Mouse (Mus musculus) limb, embryonic 14.5 days (tissue): ENCODE measurements at regions not wholly inside any gene's neighbourhood (a gene's known extent, or its start where the extent isn't known, plus 50 kb on each side); places are given as distances from the start of the nearest gene placed in this dataset.

ENCODE experiments used
- ATAC-seq: fragments of 200-750 bp; cut with Nextera tagmentation; 2 replicates; pipeline ENCODE4 v1.8.0; 2017; ENCODE audit warnings: low read depth, moderate number of reproducible peaks, moderate TSS enrichment; ENCODE audit not compliant: low FRiP score
- DNase-seq: peaks from one replicate; pipeline ENCODE4 v3.0.0-alpha.2; 2015; ENCODE audit warnings: low spot score
- H3K27ac ChIP-seq: fragments of 300-500 bp; sonication (generic); replicated peaks from 2 replicates; pipeline ENCODE4 v1.5.1; 2014; ENCODE audit warnings: low read depth, mild to moderate bottlenecking, low read length, moderate library complexity, mixed read lengths
- H3K27me3 ChIP-seq: fragments of 300-500 bp; sonication (generic); 2 replicates; pipeline ENCODE4 v1.6.1; 2014; ENCODE audit warnings: low read length, mixed read lengths; ENCODE audit not compliant: control insufficient read depth, insufficient read depth
- H3K36me3 ChIP-seq: fragments of 300-500 bp; sonication (generic); 2 replicates; pipeline ENCODE4 v1.6.1; 2014; ENCODE audit warnings: mild to moderate bottlenecking, low read length, moderate library complexity, mixed read lengths; ENCODE audit not compliant: control insufficient read depth, insufficient read depth
- H3K4me1 ChIP-seq: fragments of 300-500 bp; sonication (generic); 2 replicates; pipeline ENCODE4 v1.6.1; 2014; ENCODE audit warnings: antibody characterized with exemption, low read length, mixed read lengths; ENCODE audit not compliant: control insufficient read depth, insufficient read depth
- H3K4me2 ChIP-seq: fragments of 300-500 bp; sonication (generic); replicated peaks from 2 replicates; pipeline ENCODE4 v1.6.1; 2014; ENCODE audit warnings: low read depth, mild to moderate bottlenecking, low read length, moderate library complexity; ENCODE audit not compliant: severe bottlenecking
- H3K4me3 ChIP-seq: fragments of 300-500 bp; sonication (generic); replicated peaks from 2 replicates; pipeline ENCODE4 v1.5.1; 2014; ENCODE audit warnings: low read length
- H3K9ac ChIP-seq: fragments of 300-500 bp; sonication (generic); 2 replicates; pipeline ENCODE4 v1.6.1; 2014; ENCODE audit warnings: mild to moderate bottlenecking, low read depth, low read length, moderate library complexity; ENCODE audit not compliant: severe bottlenecking
- H3K9me3 ChIP-seq: fragments of 300-500 bp; sonication (generic); 2 replicates; pipeline ENCODE4 v1.6.1; 2016; ENCODE audit warnings: low read length; ENCODE audit not compliant: control insufficient read depth
- POLR2A ChIP-seq: fragments of 200-500 bp; IDR thresholded peaks from 2 replicates; pipeline ENCODE4 v1.8.0; 2012; ENCODE audit warnings: inconsistent platforms, mild to moderate bottlenecking, moderate library complexity, borderline replicate concordance; ENCODE audit not compliant: insufficient read depth, insufficient read length; ENCODE audit errors: extremely low read depth
- WGBS: fragments of 180-500 bp; shearing (Covaris S2); extraction: QIAGEN DNeasy Blood & Tissue Kit; methylation state at CpG from one replicate; pipeline ENCODE4 v1.1.7; 2014; 5-methylcytosine and 5-hydroxymethylcytosine counted together

DNA sequence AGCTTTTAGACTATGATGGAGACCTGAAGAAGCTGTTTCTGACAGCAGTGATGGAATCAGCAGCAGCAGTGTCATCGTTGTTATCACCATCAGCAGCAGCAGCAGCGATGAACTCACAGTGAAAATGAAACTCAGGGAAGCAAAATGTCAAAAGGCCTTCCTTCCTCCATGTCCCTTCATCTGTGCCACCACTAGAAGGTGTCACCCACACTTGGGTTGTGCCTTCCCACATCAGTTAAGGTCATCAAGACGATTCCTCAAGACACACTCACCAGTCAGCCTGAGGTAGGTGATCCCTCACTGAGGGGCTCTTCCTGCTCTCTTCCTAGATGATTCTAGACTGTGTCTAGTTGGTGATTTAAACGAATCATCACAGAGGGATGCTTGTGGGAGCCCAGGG, 87.3 kb upstream of the Ahi1 start:
- TF ChIP-seq POLR2A = no peak
- H3K9me3 ChIP-seq = no peaks in the 10 kb centered on the region
- no peak overlapping the region for H3K4me3 ChIP-seq
- ATAC-seq (no peak), DNase-seq (no peak)
- WGBS = 89% methylated on average over 4 of the region's 4 CpGs
- no peak overlapping the region for H3K27ac ChIP-seq
- H3K4me1 ChIP-seq = no peaks in the 10 kb centered on the region
- no peaks in the 10 kb centered on the region for H3K36me3 ChIP-seq
- no peak overlapping the region for H3K9ac ChIP-seq
- no peak overlapping the region for H3K4me2 ChIP-seq
- no peaks in the 10 kb centered on the region for H3K27me3 ChIP-seq

DNA sequence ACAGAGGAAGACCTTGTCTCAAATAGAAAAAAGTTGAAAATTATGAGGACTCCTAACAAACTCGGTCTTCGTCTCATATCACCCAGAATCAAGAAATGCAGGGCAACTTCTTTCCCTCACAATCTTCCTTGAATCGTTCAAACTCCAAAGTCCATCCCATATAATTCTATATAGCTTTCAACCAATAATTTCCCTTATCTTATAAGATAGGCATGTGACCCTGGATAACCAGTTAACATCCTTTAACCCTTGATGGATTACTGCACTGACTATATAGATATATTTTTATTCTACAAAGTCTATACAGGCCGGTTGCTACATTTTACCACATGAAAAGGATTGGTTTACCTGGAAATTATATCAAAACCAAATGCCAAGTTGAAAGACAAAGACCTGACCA, 94.9 kb upstream of the Ahi1 start:
- TF ChIP-seq POLR2A = no peak
- H3K27me3 ChIP-seq = no peaks in the 10 kb centered on the region
- H3K36me3 ChIP-seq = no peaks in the 10 kb centered on the region

DNA sequence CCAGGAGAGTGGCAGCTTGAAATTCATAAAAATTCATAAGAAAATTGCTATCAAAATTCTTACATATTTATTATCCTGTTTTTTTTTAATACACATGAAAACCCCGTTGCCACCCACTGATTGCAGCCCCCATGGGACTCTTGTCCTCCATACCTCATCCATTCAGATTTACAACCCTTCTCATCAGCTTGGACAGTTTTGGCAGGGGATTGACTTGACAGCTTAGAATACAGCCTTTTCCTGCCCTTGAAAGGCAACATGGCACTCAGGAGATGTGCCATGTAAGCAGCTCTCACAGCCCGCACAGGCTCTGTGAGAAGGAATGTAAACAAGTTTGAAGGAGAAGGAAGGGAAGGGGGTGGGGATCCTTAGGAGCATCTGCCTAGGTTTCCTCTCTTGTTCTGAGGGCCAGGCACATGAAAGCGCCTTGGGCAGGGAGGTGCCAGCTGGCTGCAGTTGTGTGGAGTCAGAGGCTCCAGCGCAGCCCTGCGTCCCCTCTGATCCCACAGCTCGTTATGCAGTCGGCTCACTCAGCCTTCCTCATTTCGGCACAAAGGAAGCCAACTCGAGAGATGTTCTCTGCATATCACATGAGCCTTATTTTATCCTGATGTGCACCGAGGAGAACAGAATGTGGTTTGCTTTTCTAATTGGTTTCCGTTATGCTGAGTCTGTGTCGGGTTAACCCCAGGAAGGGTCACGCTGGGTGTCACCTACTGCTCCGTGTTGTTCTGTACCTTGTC, 97.6 kb upstream of the Ahi1 start:
- DNase-seq (peak; percentile 8), ATAC-seq (no peak; the same call in 1 of the 2 replicates)
- H3K27me3 ChIP-seq = no peaks in the 10 kb centered on the region
- H3K27ac ChIP-seq = no peak overlapping the region
- H3K4me3 ChIP-seq = no peak overlapping the region
- no peaks in the 10 kb centered on the region for H3K36me3 ChIP-seq
- H3K9ac ChIP-seq = no peak overlapping the region
- H3K4me1 ChIP-seq = peaks cover 8% of the 10 kb centered on the region; the same call in 1 of the 2 replicates
- TF ChIP-seq POLR2A = no peak
- peak overlapping the region; percentile 25 for H3K4me2 ChIP-seq
- H3K9me3 ChIP-seq = no peaks in the 10 kb centered on the region
- 13% methylated on average over 14 of the region's 14 CpGs for WGBS

More for the DNA sequence above, 94.9 kb upstream of the Ahi1 start:
- H3K9ac ChIP-seq = no peak overlapping the region
- 83% methylated on average over 4 of the region's 4 CpGs for WGBS
- DNase-seq = no peak
- H3K4me3 ChIP-seq = no peak overlapping the region
- no peaks in the 10 kb centered on the region for H3K9me3 ChIP-seq
- ATAC-seq = no peak
- H3K4me1 ChIP-seq = peaks cover 8% of the 10 kb centered on the region; the same call in 1 of the 2 replicates
- no peak overlapping the region for H3K27ac ChIP-seq
- no peak overlapping the region for H3K4me2 ChIP-seq

DNA sequence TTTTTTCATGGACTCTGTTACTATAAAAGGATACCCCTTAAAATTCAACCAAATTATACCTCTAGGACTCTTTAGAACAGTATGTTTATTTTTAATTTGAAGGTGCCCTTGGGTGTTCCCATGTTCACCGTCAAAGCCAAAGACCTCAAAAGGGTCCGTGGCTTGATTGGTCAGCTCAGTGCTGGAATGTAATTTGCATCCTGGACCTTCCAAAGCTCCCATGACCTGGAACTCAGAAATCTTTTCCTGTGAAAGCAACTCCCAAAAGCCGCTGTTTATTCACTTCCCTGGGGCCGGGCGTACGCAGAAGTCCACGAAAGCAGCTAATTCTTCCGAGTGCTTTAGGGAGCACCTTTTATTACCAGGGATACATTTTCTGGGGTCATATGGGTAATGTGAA, 105.1 kb upstream of the Ahi1 start:
- no peak overlapping the region for H3K4me3 ChIP-seq
- 55% methylated on average over 8 of the region's 8 CpGs for whole genome bisulfite sequencing

DNA sequence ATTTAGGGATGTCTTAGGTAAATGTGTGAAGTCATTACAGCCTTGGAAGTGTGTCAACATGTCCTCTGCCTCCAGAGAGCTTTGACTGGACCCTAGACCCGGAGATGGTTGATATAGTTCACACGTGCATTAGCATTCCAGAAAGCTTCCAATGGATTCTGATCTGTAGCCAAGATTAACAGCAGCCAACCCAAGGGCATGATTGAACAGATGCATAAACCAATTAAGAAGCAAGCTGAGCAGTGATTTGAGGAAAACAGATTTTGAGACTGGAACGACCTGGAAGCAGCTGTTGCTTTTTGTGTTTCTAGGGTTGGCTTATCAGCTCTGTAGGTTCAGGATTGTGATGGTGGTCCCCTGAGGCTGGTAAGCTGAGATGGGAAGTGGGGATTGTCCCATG, 109.1 kb upstream of the Ahi1 start:
- Histone ChIP-seq H3K9me3 (no peaks in the 10 kb centered on the region), H3K4me2 (no peak overlapping the region), H3K9ac (no peak overlapping the region), H3K36me3 (no peaks in the 10 kb centered on the region), H3K27me3 (no peaks in the 10 kb centered on the region), H3K27ac (no peak overlapping the region), H3K4me3 (no peak overlapping the region), H3K4me1 (peaks cover 20% of the 10 kb centered on the region)
- DNase-seq = peak; percentile 7
- TF ChIP-seq POLR2A = no peak
- WGBS = 42% methylated on average over 3 of the region's 3 CpGs
- ATAC-seq = no peak

More for the DNA sequence above, 105.1 kb upstream of the Ahi1 start:
- Histone ChIP-seq H3K27me3 (no peaks in the 10 kb centered on the region), H3K27ac (no peak overlapping the region), H3K36me3 (no peaks in the 10 kb centered on the region), H3K9ac (no peak overlapping the region), H3K4me1 (peaks cover 7% of the 10 kb centered on the region; the same call in 1 of the 2 replicates), H3K4me2 (no peak overlapping the region), H3K9me3 (no peaks in the 10 kb centered on the region)
- ATAC-seq (no peak), DNase-seq (no peak)
- no peak for TF ChIP-seq POLR2A
